Mouse (Mus musculus): ENCODE measurements around the gene Ank3.

DNA sequence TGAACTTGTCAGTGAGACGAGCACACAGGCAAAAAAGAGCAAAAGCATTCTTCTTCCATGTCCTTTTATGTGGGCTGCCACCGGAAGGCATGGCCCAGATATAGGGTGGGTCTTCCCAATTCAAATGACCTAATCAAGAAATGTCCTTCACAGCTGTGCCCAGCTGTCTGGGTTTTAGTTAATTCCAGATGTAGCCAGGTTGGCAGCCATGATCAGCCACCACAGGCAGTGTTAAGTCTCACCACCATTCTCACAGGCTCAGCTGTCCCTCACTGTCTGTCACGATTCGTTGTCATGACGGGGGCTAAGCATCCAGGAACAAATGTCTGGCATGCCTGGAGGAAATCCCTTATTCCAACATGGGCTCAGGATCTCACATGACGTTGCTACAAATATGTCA is 36.6 kb downstream of the Ank3 start:
- TF ChIP-seq CTCF (IDR thresholded peaks at IDR 0.05; ENCODE audit: insufficient read depth, low read length) (no peak), POLR2A (IDR thresholded peaks at IDR 0.05; ENCODE audit: borderline replicate concordance, extremely low read depth, low read depth, low read length) (no peak)

Measured in lung, adult 2 months (tissue).